Comparison of ENCODE assay signal across 18 mouse cellular contexts in genomic region chr10:14977268-14978000, GRCm38 (mm10).
DNase-seq lines count a peak whose midpoint lies in the region; TF ChIP-seq lines count a peak whose summit lies in the region.
"Had no signal": no experiment of that assay in that cellular context is flagged by ENCODE, and none has a peak within 500 bp of the region (broad histone marks: within the 10 kb centered on the region; RNA-seq: fewer than 3 reads in every experiment).

No protein-coding gene starts in this region.

- peak; percentile 78 for DNase-seq in liver, adult 2 months (ENCODE audit: extremely low read depth, low read depth, low spot score)
- no peak for DNase-seq in liver
- DNase-seq in brain, embryonic 14.5 days (ENCODE audit: low read depth): peak; percentile 30
- DNase-seq in embryo, embryonic 11 days: peak; percentile 14
- peak; percentile 65 for DNase-seq in retina, embryonic 14.5 days (ENCODE audit: low spot score)
- no peak for DNase-seq in urinary bladder, adult 18-20 months (ENCODE audit: low spot score in 2 of 2)
- DNase-seq in T-cell, adult 2 months (ENCODE audit: low spot score): no peak
- DNase-seq: adrenal gland, postnatal 25 days; cerebellum, adult 18-20 months; cerebellum, postnatal 36 days; gastrocnemius, postnatal 10 days; kidney, adult 9 months; kidney, postnatal 36 days had no signal

- TF ChIP-seq CTCF in liver, adult 2 months (IDR thresholded peaks at IDR 0.05; ENCODE audit: low read depth, low read length): no peak
- no peak for TF ChIP-seq CTCF in brain, embryonic 14.5 days (IDR thresholded peaks at IDR 0.05; ENCODE audit: borderline replicate concordance, extremely low read depth, insufficient read depth, insufficient read length)

- no peak overlapping the region for H3K9ac ChIP-seq in liver, adult 2 months (ENCODE audit: low read depth, low read length)
- H3K9ac ChIP-seq: embryonic facial prominence, embryonic 15.5 days; liver, embryonic 14.5 days had no signal

- 28% methylated on average over 2 of the region's 2 CpGs for WGBS in liver, adult 2 months

- no peaks in the 10 kb centered on the region for H3K27me3 ChIP-seq in liver, adult 2 months (ENCODE audit: control insufficient read depth, insufficient read depth, low read length)
- H3K27me3 ChIP-seq: embryonic facial prominence, embryonic 15.5 days had no signal

- H3K4me1 ChIP-seq in liver, adult 2 months (ENCODE audit: control insufficient read depth, insufficient read depth, low read length): no peaks in the 10 kb centered on the region

- H3K27ac ChIP-seq in liver, adult 2 months (replicated peaks; ENCODE audit: insufficient read depth, low read depth, low read length): no peak overlapping the region
- H3K27ac ChIP-seq: embryonic facial prominence, embryonic 15.5 days; forebrain, embryonic 10.5 days; liver, embryonic 14.5 days; macrophage; stomach, postnatal 0 days had no signal

- TF ChIP-seq POLR2A in liver, adult 2 months (IDR thresholded peaks at IDR 0.05; ENCODE audit: extremely low read depth, insufficient read depth, low read length): no peak
- no peak for TF ChIP-seq POLR2A in brain, embryonic 14.5 days (IDR thresholded peaks at IDR 0.05; ENCODE audit: borderline replicate concordance, extremely low read depth, insufficient read depth, insufficient read length, poor library complexity, severe bottlenecking)

- H3K36me3 ChIP-seq in liver, adult 2 months (ENCODE audit: control insufficient read depth, insufficient read depth, low read length): no peaks in the 10 kb centered on the region
- H3K36me3 ChIP-seq: embryonic facial prominence, embryonic 15.5 days; forebrain, embryonic 10.5 days had no signal

- H3K4me3 ChIP-seq in liver, adult 2 months (ENCODE audit: insufficient read depth, low read depth, low read length): no peak overlapping the region
- H3K4me3 ChIP-seq: embryonic facial prominence, embryonic 15.5 days; forebrain, embryonic 10.5 days had no signal

- no peaks in the 10 kb centered on the region for H3K79me2 ChIP-seq in liver, adult 2 months (ENCODE audit: control insufficient read depth, insufficient read depth, low read length)

Comparison
In these comparisons a context has a peak if more than half of its experiments do, and no peak if none do; other contexts are left out.
1. DNase-seq: peak in liver, adult 2 months (single experiment), brain, embryonic 14.5 days (single experiment), embryo, embryonic 11 days (single experiment) and retina, embryonic 14.5 days (single experiment); none in liver (single experiment), urinary bladder, adult 18-20 months (0 of 2) and T-cell, adult 2 months (single experiment).